Mouse (Mus musculus) hindbrain, embryonic 16.5 days (tissue): ENCODE measurements at regions not wholly inside any gene's neighbourhood (a gene's known extent, or its start where the extent isn't known, plus 50 kb on each side); places are given as distances from the start of the nearest gene placed in this dataset.

Experiments
- ATAC-seq: fragments of 200-750 bp; cut with Nextera tagmentation; 2 replicates; pipeline ENCODE4 v1.8.0; 2017; ENCODE audit warnings: moderate TSS enrichment, moderate library complexity
- H3K27ac ChIP-seq: fragments of 300-500 bp; sonication (generic); 2 replicates; pipeline ENCODE4 v1.5.1; 2014; ENCODE audit warnings: low read depth, mild to moderate bottlenecking, control low read depth, low read length, moderate library complexity
- H3K27me3 ChIP-seq: fragments of 300-500 bp; sonication (generic); replicated peaks from 2 replicates; pipeline ENCODE4 v1.6.1; 2014; ENCODE audit warnings: low read length; ENCODE audit not compliant: control insufficient read depth, insufficient read depth
- H3K36me3 ChIP-seq: fragments of 300-500 bp; sonication (generic); 2 replicates; pipeline ENCODE4 v1.6.1; 2014; ENCODE audit warnings: mild to moderate bottlenecking, low read length, moderate library complexity, mixed read lengths; ENCODE audit not compliant: control insufficient read depth, insufficient read depth
- H3K4me1 ChIP-seq: fragments of 300-500 bp; sonication (generic); 2 replicates; pipeline ENCODE4 v1.6.1; 2014; ENCODE audit warnings: low read depth, low read length; ENCODE audit not compliant: control insufficient read depth, insufficient read depth
- H3K4me2 ChIP-seq: fragments of 300-500 bp; sonication (generic); 2 replicates; pipeline ENCODE4 v1.6.1; 2014; ENCODE audit warnings: mild to moderate bottlenecking, low read length, control low read depth, moderate library complexity
- H3K4me3 ChIP-seq: fragments of 300-500 bp; sonication (generic); 2 replicates; pipeline ENCODE4 v1.5.1; 2014; ENCODE audit warnings: mild to moderate bottlenecking, low read length, control low read depth, moderate library complexity
- H3K9ac ChIP-seq: fragments of 300-500 bp; sonication (generic); 2 replicates; pipeline ENCODE4 v1.6.1; 2014; ENCODE audit warnings: low read depth, mild to moderate bottlenecking, control low read depth, low read length, moderate library complexity
- H3K9me3 ChIP-seq: fragments of 300-500 bp; sonication (generic); 2 replicates; pipeline ENCODE4 v1.6.1; 2014; ENCODE audit warnings: mild to moderate bottlenecking, low read length, moderate library complexity; ENCODE audit not compliant: control insufficient read depth
- WGBS: fragments of 180-500 bp; shearing (Covaris S2); extraction: QIAGEN DNeasy Blood & Tissue Kit; methylation state at CpG from one replicate; pipeline ENCODE4 v1.1.7; 2014; 5-methylcytosine and 5-hydroxymethylcytosine counted together

DNA sequence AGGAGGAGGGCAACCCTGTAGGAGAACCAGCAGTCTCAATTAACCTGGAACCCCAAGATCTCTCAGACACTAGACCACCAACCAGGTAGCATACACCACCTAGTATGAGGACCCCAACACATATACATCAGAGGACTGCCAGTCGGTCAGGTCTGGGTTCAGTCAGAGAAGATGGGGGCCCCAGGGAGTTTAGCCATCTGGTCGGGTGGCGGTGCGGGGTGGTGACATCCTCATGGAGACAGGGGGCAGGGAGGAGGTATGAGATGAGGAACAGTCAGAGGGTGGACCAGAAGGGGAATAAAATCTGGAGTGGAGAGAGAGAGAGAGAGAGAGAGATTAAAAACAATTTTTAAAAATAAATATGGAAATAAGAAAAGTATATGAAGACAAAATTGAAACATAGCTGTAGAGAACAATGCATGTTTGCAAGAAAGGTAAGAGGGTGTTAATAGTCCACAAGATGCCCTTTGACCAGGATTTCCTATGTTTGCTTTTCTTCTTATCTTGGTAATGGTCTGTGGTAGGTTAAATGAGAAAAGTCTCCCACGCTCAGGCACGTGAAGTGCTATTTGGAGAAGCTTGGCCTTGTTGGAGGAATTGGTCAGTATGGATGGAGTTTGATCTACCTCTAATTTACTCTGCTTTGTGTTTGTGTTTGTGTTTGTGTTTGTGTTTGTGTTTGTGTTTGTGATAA is 108.0 kb upstream of the Spaca1 start:
- 89% methylated on average over 6 of the region's 6 CpGs for WGBS
- Histone ChIP-seq H3K4me2 (no peak overlapping the region), H3K27ac (no peak overlapping the region), H3K36me3 (no peaks in the 10 kb centered on the region), H3K27me3 (no peaks in the 10 kb centered on the region), H3K4me3 (no peak overlapping the region), H3K9me3 (no peaks in the 10 kb centered on the region), H3K9ac (no peak overlapping the region), H3K4me1 (no peaks in the 10 kb centered on the region)
- ATAC-seq: no peak

DNA sequence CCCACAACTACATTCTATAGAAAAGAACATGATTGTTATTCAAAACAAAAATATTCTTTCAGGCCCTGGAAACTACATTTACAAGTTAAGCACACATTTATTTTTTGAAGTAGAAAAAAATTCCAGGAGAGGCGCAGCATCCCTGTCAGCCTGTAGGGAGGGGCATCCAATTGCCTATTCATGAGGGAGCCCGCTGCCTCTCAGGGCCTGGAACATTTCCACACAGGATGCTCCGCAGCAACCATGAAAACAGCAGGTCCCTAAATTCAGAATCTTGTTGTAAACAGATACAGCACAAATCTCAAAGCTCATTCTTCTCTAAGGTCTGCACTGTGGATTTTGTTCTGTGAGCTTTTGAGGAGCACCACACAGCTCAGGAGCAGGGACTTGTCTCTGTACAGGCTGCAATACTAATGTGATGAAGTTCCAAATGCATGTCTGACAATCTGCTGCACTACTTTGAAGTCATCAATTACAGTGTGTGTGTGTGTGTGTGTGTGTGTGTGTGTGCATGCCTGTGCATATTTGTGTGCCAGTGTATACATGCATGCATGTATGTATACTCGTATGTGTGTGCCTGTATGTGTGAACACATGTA is 121.4 kb upstream of the Spaca1 start:
- no peak overlapping the region for H3K4me2 ChIP-seq
- H3K36me3 ChIP-seq: no peaks in the 10 kb centered on the region
- no peak overlapping the region for H3K4me3 ChIP-seq
- H3K9ac ChIP-seq: no peak overlapping the region
- H3K27me3 ChIP-seq: no peaks in the 10 kb centered on the region
- H3K9me3 ChIP-seq: no peaks in the 10 kb centered on the region
- no peak overlapping the region for H3K27ac ChIP-seq
- no peak for ATAC-seq
- 39% methylated on average over 4 of the region's 4 CpGs for WGBS
- H3K4me1 ChIP-seq: no peaks in the 10 kb centered on the region; the same call in 1 of the 2 replicates

DNA sequence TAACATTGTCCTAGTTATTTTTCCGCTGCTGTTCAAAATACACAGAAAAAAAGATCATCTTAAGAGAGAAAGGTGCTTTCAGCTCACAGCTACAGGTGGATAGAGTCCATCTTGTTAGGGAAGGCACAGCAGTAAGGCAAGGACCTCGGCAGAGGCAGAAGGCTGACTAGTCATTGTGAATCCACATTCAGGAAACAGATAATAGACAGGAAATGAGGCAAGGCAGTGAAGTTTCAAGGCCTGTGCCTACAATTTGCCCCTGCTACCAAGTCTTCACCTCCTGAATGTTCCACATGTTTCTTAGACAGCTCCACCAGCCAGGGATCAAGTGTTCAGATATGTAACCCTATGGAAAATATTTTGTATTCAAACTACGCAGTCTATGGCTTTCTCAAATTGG is 122.0 kb upstream of the Spaca1 start:
- H3K9ac ChIP-seq: no peak overlapping the region
- H3K9me3 ChIP-seq: no peaks in the 10 kb centered on the region
- no peaks in the 10 kb centered on the region for H3K27me3 ChIP-seq
- WGBS: 85% methylated on average over 3 of the region's 3 CpGs
- no peaks in the 10 kb centered on the region for H3K36me3 ChIP-seq
- no peak overlapping the region for H3K4me2 ChIP-seq
- H3K27ac ChIP-seq: no peak overlapping the region
- H3K4me1 ChIP-seq: no peaks in the 10 kb centered on the region; the same call in 1 of the 2 replicates
- no peak for ATAC-seq
- H3K4me3 ChIP-seq: no peak overlapping the region

DNA sequence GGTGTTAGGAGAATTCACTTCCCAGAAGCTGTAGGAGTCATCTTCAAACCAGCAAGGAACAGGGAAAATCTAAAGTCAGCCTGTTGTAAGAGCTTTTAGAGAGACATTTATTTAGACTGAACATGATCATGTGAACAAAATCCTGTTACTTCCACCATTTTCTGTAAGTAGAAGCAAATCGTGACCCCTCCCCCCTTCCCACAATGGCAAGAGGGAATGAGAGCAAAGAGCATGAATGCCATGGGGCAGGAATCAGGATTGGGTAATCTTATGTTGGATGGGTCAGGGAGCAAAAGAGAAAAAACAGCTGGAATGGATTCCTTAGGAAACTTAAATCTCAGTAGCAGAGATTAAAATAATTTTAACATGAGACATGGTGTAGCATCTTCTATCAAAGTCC is 127.4 kb upstream of the Spaca1 start:
- 85% methylated on average over 1 of the region's 1 CpGs for WGBS
- no peaks in the 10 kb centered on the region for H3K9me3 ChIP-seq

DNA sequence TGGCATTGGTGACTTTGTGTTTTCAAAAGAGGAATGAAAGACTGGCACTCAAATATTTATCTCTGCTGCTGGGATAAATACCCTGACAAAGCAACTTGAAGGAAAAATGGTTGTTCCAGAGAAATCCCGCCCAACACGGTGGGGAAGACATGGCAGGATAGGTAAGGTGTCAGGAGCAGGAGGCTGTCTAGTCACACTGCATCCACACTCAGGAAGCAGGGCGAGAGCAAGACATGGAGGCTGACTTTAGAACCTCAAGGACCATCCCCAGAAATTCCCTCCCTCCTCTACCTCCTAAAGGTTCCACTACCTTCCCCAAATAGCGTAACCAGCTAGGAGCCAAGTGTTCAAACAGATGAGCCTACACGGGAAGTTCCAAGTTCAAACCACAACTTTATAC is 136.5 kb upstream of the Spaca1 start:
- Histone ChIP-seq H3K27me3 (no peaks in the 10 kb centered on the region), H3K4me1 (no peaks in the 10 kb centered on the region), H3K4me2 (no peak overlapping the region), H3K36me3 (no peaks in the 10 kb centered on the region), H3K9ac (no peak overlapping the region), H3K27ac (no peak overlapping the region), H3K4me3 (no peak overlapping the region), H3K9me3 (no peaks in the 10 kb centered on the region)
- 91% methylated on average over 5 of the region's 5 CpGs for WGBS
- ATAC-seq: no peak

More for the DNA sequence above, 127.4 kb upstream of the Spaca1 start:
- H3K27me3 ChIP-seq: no peaks in the 10 kb centered on the region
- no peak overlapping the region for H3K9ac ChIP-seq
- no peak for ATAC-seq
- H3K4me3 ChIP-seq: no peak overlapping the region
- no peaks in the 10 kb centered on the region for H3K4me1 ChIP-seq
- H3K4me2 ChIP-seq: no peak overlapping the region
- no peaks in the 10 kb centered on the region for H3K36me3 ChIP-seq
- no peak overlapping the region for H3K27ac ChIP-seq

DNA sequence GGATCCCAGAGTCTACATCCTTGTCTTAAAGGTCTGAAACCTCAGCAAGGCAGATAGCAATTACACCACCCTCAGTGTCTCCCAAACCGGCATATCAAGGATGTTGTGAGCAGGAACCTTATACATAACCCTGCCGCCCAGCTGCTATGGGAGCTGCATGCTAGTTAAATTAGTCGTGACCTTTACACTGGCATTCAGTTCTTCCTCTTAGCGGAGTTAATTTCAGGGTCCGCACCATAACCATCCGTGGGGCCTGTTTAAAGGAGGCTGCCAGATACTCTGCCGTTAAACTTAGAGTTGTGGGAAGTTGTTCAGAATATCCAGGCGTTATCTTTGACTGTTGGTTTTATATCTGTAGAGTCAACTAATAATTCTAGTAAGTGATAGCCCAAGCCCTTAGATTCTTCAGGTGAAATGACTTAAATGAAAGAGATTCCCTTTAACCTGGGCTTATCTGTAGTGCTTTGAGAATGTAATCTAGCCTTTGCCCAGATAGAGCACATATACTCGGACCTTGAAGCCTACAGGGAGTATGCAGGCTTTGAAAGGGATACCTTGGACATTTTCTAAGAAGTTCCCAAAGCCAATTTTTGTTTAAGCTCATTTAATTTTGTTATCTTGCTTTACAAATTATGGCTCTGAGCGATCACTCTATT is 153.3 kb upstream of the Spaca1 start:
- ATAC-seq: no peak
- no peaks in the 10 kb centered on the region for H3K9me3 ChIP-seq
- no peaks in the 10 kb centered on the region for H3K36me3 ChIP-seq
- H3K4me2 ChIP-seq: no peak overlapping the region
- WGBS: 87% methylated on average over 10 of the region's 10 CpGs
- H3K27me3 ChIP-seq: no peaks in the 10 kb centered on the region
- H3K27ac ChIP-seq: no peak overlapping the region
- no peak overlapping the region for H3K4me3 ChIP-seq
- no peaks in the 10 kb centered on the region for H3K4me1 ChIP-seq
- H3K9ac ChIP-seq: no peak overlapping the region

DNA sequence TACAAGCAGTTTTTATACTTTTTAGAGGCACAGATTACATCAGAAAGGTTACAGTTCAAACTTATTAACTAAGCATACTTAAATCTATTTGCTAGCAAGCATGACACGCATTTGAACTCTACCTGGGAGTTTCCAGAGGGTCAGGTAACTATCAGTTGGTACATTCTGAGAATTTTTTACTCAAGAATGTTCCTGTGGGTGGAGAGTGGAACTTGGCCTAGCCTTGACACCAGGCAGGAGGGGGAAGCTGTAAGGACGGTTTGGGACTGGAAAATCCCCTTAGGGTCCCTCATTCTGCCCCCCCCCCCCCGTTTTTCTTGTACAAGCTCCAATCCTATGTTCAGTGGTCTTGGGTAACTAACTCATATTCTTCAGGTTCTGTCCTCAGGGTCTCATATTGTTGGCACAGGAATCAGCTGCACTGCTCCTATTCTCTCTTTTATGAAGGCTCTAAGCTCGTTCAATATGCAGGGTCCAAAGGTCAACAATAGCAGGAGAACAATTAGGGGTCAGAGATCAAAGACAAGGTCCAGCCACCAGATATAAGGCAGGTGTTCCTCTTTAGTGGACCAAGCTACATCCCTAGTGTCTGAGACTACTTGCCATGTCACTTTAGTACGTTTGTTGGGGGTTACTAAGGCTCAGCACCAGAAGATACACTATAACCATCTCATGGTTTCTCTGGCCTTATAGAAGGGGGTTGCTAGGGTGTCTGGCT is 159.3 kb upstream of the Spaca1 start:
- H3K4me2 ChIP-seq: no peak overlapping the region
- H3K4me3 ChIP-seq: no peak overlapping the region
- no peak overlapping the region for H3K9ac ChIP-seq
- H3K27me3 ChIP-seq: no peaks in the 10 kb centered on the region
- no peaks in the 10 kb centered on the region for H3K36me3 ChIP-seq
- no peak overlapping the region for H3K27ac ChIP-seq
- ATAC-seq: no peak
- H3K4me1 ChIP-seq: no peaks in the 10 kb centered on the region
- 75% methylated on average over 5 of the region's 5 CpGs for WGBS
- H3K9me3 ChIP-seq: no peaks in the 10 kb centered on the region

DNA sequence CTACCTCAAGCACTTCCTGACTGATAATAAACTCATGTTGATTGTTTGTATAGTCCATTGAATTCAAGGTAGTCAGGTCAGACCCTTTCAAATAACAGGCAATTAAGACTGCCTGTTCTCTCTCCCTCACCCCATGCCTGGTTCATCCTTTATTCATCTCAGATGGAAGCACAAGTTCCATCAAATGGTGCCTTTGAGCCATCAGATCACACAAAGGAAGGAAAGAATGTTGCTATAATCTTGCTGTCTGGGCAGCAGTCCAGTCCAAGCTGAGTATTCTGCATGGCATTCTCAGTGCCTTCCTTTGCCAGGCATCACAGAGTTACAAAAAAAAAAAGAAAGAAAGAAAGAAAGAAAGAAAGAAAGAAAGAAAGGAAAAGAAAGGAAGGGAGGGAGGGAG is 163.7 kb upstream of the Spaca1 start:
- no peak overlapping the region for H3K27ac ChIP-seq
- no peaks in the 10 kb centered on the region for H3K9me3 ChIP-seq
- no peak for ATAC-seq
- H3K4me2 ChIP-seq: no peak overlapping the region
- H3K4me3 ChIP-seq: no peak overlapping the region
- no peaks in the 10 kb centered on the region for H3K4me1 ChIP-seq
- H3K27me3 ChIP-seq: no peaks in the 10 kb centered on the region
- H3K36me3 ChIP-seq: no peaks in the 10 kb centered on the region
- no peak overlapping the region for H3K9ac ChIP-seq

DNA sequence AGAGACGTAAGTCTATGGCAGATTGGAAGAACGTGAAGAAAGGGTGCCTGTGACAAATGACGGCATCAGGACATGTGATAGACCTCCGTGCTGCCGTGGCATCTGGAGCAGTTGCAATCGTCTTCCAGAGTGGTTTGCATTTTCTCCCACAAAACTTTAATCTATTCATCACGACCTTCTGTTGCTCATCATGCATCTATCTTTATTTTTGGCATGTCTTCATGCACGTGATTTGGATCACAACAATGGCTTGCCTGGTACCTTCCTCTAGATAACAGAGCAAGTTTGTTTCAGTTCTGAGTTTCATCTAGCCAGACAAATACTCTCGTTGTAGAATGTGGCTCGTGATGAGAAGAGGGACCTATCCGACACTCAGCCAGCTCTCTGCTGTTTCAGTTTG is 164.4 kb upstream of the Spaca1 start:
- Histone ChIP-seq H3K4me2 (no peak overlapping the region), H3K36me3 (no peaks in the 10 kb centered on the region), H3K27me3 (no peaks in the 10 kb centered on the region), H3K27ac (no peak overlapping the region), H3K9me3 (no peaks in the 10 kb centered on the region), H3K4me3 (no peak overlapping the region), H3K4me1 (no peaks in the 10 kb centered on the region), H3K9ac (no peak overlapping the region)
- no peak for ATAC-seq
- WGBS: 70% methylated on average over 11 of the region's 11 CpGs
